Mouse (Mus musculus) kidney, adult 2 months (tissue): ENCODE measurements around the gene Il15ra. TPM values are rescaled to one million over a fixed set of nuclear protein-coding genes. Genes with fewer than 3 reads are reported as not detected.
A peak's percentile ranks its signal among the peaks of the same experiment; 100 is the strongest.

Experiments used
- DNase-seq: peaks from one replicate; pipeline ENCODE4 v3.0.0; 2021
- H3K27ac ChIP-seq: fragments of 200-500 bp; 2 replicates; pipeline ENCODE4 v1.5.1; 2012; ENCODE audit warnings: low read depth, low read length, control low read depth, inconsistent platforms; ENCODE audit not compliant: insufficient read depth
- H3K27me3 ChIP-seq: fragments of 200-500 bp; replicated peaks from 2 replicates; pipeline ENCODE4 v1.6.1; 2012; ENCODE audit warnings: mild to moderate bottlenecking, moderate library complexity, low read length, inconsistent platforms; ENCODE audit not compliant: control insufficient read depth, insufficient read depth
- H3K36me3 ChIP-seq: fragments of 200-500 bp; 2 replicates; pipeline ENCODE4 v1.6.1; 2012; ENCODE audit warnings: mild to moderate bottlenecking, moderate library complexity, low read length, inconsistent platforms; ENCODE audit not compliant: control insufficient read depth, insufficient read depth
- H3K4me1 ChIP-seq: fragments of 200-500 bp; 2 replicates; pipeline ENCODE4 v1.6.1; 2011; ENCODE audit warnings: low read length; ENCODE audit not compliant: control insufficient read depth, insufficient read depth
- H3K4me3 ChIP-seq: fragments of 200-500 bp; 2 replicates; pipeline ENCODE4 v1.5.1; 2011; ENCODE audit warnings: mild to moderate bottlenecking, low read depth, low read length, control low read depth; ENCODE audit not compliant: insufficient read depth
- CTCF ChIP-seq: fragments of 200-500 bp; conservative IDR thresholded peaks from 2 replicates; pipeline ENCODE4 v1.5.1; 2011; ENCODE audit warnings: low read depth, mild to moderate bottlenecking, control low read depth, low read length, moderate library complexity, mixed read lengths; ENCODE audit not compliant: insufficient read depth, insufficient read length
- POLR2A ChIP-seq: fragments of 200-500 bp; IDR thresholded peaks from one replicate; pipeline ENCODE4 v1.6.1; 2011; ENCODE audit warnings: low read depth, low read length, control low read depth
- WGBS: fragments of 180-500 bp; shearing (Covaris S2); methylation state at CpG from one replicate; pipeline ENCODE4 v1.1.7; 2018; 5-methylcytosine and 5-hydroxymethylcytosine counted together
- polyA plus RNA-seq: library from polyadenylated mRNA; depleted of rRNA; stranded (reverse); fragments of >200 nt; gene quantifications from 2 replicates; pipeline ENCODE4 v1.2.3, GENCODE M21; 2012; rRNA removed

Il15ra gene
- polyA plus RNA-seq, 1 experiment, result 22.4 TPM

DNA sequence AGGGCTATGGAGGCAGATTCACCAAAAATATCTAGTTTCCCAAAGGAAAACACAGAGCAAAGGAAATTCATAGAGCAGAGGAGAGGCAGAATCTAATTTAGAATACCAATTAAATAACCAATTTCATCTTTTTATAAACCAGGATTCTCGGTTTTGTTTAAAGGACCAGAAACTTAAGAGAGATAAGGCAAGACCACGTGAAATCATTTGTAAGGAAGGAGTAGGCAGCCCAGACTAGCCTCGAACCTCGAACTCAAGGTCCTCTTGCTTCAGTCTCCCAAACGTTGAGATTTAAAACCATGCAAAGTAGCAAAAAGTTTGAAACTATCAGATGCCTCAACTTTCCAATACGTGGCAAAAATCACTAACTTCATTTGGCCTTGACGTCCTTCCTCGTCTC, 71.3 kb downstream of the Il15ra start:
- Histone ChIP-seq H3K27ac (peak overlapping the region; percentile 67), H3K36me3 (no peaks in the 10 kb centered on the region), H3K27me3 (no peaks in the 10 kb centered on the region), H3K4me1 (peaks cover 16% of the 10 kb centered on the region), H3K4me3 (peak overlapping the region; percentile 88)
- WGBS, result 34% methylated on average over 8 of the region's 8 CpGs
- no peak for DNase-seq
- no peak for TF ChIP-seq POLR2A
- TF ChIP-seq CTCF, result no peak

DNA sequence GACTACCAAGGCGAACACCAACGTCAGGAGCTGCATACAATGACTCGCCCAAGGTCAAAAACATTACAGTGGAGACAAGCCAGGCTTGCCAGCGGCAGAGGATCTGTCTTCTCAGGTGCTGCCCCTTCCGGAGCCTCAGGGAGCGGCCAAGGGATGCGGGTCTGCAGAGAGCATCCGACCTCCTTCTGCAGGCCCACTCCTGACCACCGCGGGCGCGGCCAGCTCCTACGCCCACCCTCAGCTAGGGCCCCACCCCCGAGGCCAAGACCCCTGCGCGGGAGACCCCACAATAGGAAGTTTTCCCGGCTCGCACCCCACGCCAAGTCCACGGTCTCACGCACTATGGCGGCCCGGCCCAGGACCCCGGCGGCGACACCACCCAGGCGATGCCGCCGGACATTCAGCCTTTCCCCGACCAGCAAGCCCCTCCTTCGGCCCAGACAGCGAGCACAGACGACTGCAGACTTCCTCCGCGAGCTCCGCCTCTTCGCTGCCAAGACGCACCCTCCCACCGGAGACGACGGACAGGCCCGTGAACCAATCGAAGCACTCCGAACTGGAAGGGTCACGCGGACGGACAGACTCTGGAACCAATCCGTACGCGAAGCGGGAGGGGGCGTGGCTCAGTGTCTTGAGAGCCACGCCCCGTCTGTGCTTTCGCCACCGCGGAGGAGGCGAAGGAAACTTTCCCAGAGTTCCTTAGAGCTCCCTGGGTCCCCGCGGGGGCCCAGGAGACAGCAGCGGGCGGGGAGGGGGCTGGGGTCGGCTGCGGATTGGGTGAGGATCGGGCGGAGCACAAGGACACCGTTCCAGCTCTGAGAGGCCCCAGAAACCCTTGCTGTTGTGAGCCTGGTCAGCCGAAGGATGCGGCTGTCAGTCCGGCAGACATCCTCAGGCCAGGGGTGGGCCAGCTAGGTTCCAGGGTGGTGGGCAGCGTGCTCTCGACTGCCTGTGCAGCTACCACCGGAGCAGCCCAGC, 72.3 kb downstream of the Il15ra start, which contains the start of the genes Fbh1 and Ankrd16:
Gene Fbh1, minus strand, starts transcription at position 492 of the 978 bp plus-strand sequence.
Gene Ankrd16, plus strand, starts transcription at position 786 of the 978 bp plus-strand sequence.
- peak within 1 kb of the TSS; percentile 85 for H3K27ac ChIP-seq
- H3K36me3 ChIP-seq, result no peaks in the 10 kb centered on the region
- TF ChIP-seq CTCF (no peak), POLR2A (peak; percentile 71)
- H3K4me1 ChIP-seq, result peaks cover 16% of the 10 kb centered on the region
- no peaks in the 10 kb centered on the region for H3K27me3 ChIP-seq
- peak; percentile 100 for DNase-seq
- H3K4me3 ChIP-seq, result peak within 1 kb of the TSS; percentile 88
- WGBS, result under 1% methylated on average over 73 of the region's 73 CpGs

DNA sequence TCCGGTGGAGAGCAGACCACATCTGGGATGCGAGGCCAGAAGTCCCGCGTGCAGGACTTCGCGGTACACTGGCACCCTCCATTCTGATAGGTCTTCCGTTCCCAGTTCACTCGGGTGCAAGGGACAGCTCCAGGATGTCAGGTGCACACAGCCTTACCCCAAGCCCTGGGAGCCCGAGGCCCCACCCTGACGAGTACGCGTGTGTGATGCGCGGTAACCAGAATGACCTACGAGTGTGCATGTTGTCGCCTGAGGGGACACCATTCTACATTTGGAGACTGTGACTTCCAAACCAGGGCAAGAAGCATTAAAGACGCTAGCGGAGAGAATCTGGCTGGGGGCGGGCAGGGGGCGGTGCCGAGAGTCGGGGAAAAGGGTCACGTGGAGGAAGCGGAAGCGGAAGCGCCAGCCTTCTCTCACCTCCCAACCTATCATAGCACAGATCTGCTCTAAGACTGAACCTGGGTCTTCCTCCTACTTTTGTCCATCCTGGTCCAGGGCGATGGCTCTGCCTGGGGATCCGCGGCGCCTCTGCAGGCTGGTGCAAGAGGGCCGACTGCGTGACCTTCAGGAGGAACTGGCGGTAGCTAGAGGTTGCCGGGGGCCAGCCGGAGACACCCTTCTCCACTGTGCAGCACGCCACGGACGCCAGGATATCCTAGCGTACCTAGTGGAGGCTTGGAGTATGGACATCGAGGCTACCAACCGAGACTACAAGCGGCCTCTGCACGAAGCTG, 73.2 kb downstream of the Il15ra start:
- H3K27ac ChIP-seq, result peak overlapping the region; percentile 85
- no peak for TF ChIP-seq CTCF
- TF ChIP-seq POLR2A, result no peak
- peaks cover 16% of the 10 kb centered on the region for H3K4me1 ChIP-seq
- WGBS, result under 1% methylated on average over 43 of the region's 43 CpGs
- DNase-seq, result peak; percentile 92
- H3K36me3 ChIP-seq, result no peaks in the 10 kb centered on the region; the same call in 1 of the 2 replicates
- H3K4me3 ChIP-seq, result peak overlapping the region; percentile 63
- no peaks in the 10 kb centered on the region for H3K27me3 ChIP-seq

Other genes starting within 250 kb of the Il15ra start
- gene Pfkfb3, start 151.2 kb upstream of the Il15ra start, polyA plus RNA-seq, result 18.3 and 22.2 TPM in 2 replicates
- 41.3 and 48.7 TPM in 2 replicates for gene Rbm17, start 101.1 kb upstream of the Il15ra start, polyA plus RNA-seq
- not detected in 2 replicates for gene Gm17490, start 79.0 kb upstream of the Il15ra start, polyA plus RNA-seq
- gene Il2ra, start 62.5 kb upstream of the Il15ra start, polyA plus RNA-seq, result 0.14 and 0.42 TPM in 2 replicates
- gene Fbh1, start 72.3 kb downstream of the Il15ra start, polyA plus RNA-seq, result 53.6 and 67.5 TPM in 2 replicates
- 50.4 and 54.7 TPM in 2 replicates for gene Ankrd16, start 72.6 kb downstream of the Il15ra start, polyA plus RNA-seq